Mouse (Mus musculus): ENCODE measurements around the gene Rfx8.

Rfx8 gene

DNA sequence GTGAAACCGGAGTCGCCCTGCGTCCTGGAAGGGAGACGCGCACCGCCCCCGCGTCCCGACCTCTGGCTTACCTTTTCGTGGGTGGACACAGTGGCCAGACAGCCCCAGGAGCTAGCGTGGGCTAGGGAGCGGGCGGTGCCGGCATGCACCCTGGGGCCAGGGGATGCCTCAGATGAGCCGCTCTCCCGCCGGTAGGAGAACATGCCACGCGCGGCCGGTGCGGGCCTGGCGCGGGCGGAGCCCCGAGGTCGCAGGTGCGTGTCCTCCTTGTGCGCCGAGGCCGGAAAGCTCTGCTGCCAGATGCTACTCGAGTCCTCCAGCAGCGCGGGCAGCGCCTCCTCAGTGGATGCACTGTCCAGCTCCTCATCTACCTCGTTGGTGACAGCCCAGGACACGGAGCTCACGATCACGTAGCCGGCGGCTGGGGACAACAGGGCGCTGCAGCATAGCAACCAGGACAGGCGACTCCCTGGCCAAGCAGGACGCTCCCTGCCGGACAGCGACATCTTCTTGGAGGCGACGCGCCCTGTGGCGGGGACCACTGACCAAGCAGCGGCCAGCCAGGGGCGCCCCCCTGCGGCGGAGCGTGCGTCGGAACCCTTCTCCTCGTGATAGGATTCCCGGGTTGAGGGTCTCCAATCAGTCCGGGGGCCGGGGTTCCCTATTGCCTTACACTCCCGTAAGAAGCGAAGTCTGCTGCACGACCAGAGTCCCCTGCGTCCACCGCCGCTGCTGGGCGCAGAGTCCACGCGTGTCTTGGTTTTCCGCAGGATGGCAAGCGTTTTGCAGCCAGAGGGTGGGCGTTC lies 70.2 kb downstream of the Rfx8 start:
- no peak for DNase-seq (ENCODE audit: extremely low spot score, low read depth, low spot score)

DNA sequence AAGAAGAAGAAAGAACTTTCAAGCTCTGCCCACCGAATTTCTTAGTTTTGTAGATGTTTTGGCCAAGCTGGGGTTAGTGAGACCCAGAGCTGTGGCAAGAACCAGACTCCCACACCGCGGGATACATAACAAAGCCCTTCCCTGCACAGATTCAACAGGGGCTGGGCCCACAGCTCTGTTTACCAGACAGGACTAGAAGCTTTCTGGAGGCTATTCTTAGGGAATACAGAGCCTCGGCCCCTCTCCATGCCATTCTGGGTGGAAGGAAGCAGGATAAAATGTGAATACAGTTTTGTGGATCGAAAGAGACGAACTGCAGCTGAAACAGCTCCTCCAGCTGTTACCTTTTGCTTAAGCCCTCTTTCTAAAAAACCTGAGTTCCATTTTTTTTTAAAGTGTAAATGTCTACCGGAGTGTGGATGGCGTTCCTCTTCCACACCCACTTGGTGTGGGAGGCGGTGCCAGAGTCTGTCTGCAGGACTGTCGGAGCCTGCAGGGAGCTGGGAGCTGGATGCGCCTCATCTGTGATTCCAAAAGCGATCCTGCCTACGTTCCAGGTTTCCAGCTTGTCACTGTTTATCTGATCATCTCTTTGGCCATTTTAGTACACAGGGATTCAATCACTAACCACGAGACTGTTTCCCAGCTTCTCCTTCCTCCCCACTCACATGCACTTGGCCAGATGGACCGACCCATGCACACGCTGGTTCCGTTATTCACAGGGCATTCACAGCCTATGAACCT lies 70.9 kb downstream of the Rfx8 start:
- no peak for DNase-seq (ENCODE audit: extremely low spot score, low read depth, low spot score)

DNA sequence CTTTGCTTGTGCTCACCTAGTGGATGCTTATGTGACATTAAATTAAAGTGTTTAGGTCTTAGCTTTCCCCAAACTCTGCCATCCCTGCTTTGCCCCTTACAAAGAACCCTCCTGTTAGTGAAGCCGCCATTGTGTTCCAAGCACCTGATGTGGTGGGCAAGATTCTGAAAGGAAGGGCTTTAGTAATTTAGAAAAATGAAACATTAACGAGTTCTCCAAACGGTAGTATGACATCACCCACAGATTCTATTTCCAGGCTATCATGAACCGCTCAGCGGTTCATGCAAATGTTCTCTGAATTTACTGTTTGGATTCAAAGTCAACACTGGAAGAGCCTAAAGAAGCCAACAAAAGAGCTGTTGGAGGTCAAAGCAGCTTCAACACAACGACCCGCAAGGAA lies 72.2 kb downstream of the Rfx8 start:
- no peak for DNase-seq (ENCODE audit: extremely low spot score, low read depth, low spot score)

DNA sequence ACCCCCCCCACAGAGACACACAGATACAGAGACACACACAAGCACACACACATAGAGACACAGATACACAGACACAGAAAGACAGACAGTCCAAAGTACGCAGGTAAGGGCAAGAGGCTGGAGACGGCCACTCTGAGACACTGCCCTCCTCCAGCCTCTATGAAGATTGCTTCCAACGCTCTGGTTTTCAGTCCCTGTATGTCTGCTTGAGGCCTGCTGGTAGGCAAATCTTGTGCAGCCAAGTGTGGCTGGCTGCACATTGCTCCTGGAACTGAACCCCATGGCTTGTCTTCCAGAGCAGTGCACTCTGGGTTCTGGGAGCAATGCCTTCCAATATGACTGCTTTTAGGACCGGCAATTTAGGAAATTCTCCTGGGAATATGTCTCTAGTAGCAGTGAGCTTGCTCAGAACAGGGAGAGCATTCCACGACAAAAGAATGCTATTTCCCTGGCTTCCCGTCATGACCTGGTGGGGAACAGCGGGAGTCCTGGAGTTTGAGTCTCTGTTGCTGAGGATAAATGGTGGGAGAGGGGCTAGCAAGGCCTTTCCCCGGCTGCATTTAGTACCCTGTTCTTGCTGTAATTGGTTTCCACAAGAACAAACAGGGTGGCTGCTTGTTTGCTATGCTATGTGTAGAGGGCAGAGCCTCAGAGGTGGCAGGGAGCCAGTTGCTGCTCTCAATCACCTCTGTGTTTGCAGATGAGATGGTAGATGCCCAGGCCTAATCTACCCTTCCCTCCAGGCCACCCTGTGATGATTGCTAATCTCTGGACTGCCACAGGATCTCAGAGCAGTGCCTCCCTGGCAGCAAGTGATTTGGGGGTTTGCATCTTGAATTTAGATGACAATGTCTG lies 74.7 kb downstream of the Rfx8 start:
- DNase-seq (ENCODE audit: extremely low spot score, low read depth, low spot score): no peak

DNA sequence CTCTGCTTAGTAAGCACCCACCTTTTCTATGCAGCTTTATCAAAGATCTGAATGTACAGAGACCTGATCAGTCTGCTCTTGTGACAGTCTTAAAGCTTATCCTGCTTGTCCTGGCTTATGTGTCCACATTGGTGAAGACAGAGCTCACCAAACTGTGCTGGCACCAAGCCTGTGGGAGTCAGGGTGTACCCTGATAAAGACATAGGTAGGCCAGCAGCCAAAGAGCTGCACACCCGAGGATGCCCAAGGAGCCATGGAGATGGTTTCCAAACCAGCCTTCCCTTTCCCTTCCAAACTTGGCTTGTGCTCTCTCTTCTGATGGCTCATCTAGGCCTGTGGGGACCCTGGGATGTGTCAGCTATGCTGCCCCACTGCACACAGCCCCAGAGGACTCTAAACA lies 76.5 kb downstream of the Rfx8 start:
- DNase-seq (ENCODE audit: extremely low spot score, low read depth, low spot score): no peak

DNA sequence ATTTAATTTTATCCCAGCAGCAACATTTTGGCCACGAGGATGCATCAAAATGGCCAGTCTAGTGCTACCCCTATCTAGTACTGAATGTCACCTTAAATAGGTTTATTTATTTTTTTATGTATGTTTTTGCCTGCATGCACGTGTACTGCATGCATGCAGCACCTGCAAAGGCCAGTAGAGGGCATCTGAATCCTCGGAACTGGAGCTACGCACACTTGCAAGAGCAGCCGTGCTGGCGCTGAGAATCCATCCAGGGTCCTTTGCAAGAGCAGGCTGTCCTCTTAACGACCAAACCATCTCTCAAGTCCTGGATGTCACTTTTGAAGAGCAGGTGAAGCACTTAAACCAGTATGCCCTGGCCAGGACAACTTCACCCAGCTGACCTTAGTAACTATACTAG lies 79.1 kb downstream of the Rfx8 start:
- DNase-seq (ENCODE audit: extremely low spot score, low read depth, low spot score): no peak

DNA sequence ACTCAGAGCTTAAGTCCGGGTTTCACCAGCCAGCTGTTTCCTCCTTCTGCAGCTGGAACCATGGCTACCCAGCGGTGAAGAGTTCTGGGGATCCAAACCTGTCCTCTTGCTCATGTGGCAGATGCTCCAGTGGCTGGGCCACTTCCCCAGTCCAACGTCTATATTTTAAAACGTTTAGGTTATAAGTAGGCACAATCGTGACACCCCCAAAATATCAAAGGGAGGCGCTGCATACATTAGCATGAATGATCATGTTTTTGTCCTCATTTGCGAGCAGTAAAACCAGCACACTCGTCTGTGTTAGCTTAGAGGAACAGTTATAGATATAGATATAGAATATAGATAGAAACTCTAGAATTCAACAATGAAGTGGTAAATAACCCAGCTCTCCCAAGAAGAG lies 83.7 kb downstream of the Rfx8 start:
- DNase-seq (ENCODE audit: extremely low spot score, low read depth, low spot score): no peak

DNA sequence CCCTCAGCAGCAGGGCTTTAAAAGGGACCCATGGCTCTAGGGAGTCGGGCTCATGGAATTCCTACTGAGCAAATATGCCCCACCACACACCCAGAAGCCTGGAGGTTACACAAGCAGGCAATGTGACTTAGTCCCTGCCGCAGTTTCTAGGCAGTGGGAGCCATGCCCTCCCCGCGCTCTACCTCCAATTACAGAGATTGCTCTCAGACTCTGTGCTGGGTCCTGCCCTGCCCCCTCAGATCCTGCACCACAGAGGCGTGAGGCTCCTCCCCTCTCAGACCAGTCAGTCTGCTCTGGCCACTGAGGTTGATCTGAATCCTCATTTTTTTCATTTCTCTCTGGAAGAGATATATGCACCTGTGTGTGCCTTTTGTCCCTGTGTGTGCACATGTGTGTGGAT lies 84.1 kb downstream of the Rfx8 start:
- DNase-seq (ENCODE audit: extremely low spot score, low read depth, low spot score): no peak

DNA sequence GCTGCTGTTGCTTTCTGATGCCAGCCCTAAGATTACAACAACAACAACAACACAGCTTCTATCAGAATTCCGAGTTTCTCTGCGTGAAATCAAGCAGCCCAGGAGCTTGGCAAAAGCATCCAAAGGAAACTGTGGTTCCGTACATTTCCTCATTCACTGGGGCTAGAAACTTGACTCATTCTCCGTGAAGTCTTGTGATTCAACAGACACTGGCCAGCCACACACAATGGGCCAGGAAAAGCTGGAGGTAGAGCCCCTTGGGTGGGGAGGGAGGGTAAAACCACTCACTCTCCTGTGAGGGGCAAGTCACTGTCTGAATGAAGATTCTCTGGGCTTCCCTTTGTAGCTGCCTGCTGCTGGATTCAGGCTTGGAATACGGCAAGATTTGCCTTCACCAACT lies 84.6 kb downstream of the Rfx8 start:
- DNase-seq (ENCODE audit: extremely low spot score, low read depth, low spot score): no peak

DNA sequence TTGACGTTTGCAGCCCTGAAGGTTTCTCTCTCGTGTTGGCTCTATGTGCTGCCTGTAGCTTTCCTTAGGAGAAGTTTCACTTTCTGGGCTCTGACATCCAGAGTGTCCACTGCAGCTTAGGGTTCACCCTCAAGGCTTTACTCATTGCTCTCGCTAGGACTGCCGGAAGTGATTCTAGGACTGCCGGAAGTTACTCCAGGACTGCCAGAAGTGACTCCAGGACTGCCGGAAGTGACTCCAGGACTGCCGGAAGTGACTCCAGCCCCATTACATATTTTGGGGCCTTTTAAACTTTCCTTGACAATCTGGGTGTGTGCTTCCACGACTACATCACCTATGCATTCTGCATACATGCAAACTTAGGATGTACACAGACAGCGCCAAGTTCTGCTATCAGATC lies 92.2 kb downstream of the Rfx8 start:
- no peak for DNase-seq (ENCODE audit: extremely low spot score, low read depth, low spot score)

DNA sequence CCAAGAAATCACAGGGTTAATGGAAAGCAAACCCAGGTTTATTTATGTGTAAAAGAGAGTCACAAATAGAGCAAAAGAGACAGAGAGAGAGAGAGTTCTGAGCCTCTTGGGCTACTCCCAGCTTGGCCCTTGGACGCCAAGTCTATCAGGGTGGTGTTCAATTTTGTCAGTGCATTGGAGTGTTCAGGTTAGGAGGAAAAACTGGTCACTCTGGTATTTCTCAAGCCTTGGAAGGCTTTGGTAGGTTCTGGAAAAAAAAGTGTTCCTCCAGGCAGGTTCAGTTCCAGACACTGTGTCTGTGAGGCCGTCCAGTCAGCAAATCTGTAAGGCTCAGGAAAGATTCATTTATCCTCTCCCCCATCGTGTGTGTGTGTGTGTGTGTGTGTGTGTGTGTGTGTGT lies 95.3 kb downstream of the Rfx8 start:
- DNase-seq (ENCODE audit: extremely low spot score, low read depth, low spot score): no peak

DNA sequence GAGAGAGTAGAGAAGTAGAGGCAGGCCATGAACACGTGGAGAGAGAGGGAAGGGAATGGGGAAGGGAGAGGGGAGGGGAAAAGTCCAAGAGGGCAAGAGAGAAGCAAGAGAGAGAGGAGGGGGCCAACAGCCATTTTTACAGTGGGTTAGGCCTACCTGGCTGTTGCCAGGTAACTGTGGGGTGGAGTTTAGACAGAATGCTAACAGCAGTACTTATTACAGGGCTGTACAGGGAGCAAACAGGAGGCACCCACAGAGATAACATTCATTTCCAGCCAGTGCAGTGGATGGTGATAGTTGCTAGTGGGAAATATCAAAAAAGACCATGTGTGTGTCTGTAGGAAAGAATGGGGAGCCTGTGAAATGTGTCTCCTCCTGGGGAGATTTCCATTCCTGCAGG lies 97.1 kb downstream of the Rfx8 start:
- no peak for DNase-seq (ENCODE audit: extremely low spot score, low read depth, low spot score)

DNA sequence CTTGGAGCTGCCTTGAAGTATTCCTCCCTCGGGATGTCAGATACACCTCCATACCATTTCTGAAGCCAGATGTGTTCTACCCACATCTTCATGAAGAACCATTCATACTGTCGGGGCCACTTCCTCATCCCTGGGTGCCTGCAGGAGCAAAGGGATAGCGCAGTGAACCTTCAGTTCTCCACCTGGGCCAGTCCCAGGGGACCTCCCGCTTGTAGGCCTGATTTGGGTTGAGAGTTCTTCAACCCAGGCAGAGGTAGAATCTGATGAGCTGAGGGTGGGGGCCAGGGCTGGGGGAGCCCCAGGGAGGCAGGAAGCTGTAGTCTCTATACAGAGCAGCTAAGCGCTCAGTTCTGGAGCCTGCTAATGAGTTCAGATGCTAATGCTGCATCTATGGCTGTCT lies 97.7 kb downstream of the Rfx8 start:
- DNase-seq (ENCODE audit: extremely low spot score, low read depth, low spot score): no peak

DNA sequence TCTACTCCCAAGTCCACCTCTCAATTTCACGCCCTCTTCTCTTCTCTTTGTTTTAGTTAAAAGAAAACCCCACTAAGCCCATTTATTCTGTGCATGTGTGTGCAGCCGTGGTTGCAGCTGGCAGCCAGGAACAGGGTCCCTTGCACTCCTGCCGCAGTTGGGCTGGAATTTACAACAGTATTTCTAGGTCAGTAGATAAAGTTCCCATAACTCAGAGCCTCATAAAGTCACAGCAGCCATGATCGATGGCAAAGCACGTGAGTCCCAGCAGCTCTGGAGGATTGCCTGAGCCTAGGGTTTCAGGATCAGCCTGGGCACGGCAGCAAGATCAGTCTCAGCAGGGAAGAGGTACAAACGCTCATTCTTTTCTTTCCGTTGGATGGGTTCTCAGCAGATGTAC lies 102.3 kb downstream of the Rfx8 start:
- no peak for DNase-seq (ENCODE audit: extremely low spot score, low read depth, low spot score)

DNA sequence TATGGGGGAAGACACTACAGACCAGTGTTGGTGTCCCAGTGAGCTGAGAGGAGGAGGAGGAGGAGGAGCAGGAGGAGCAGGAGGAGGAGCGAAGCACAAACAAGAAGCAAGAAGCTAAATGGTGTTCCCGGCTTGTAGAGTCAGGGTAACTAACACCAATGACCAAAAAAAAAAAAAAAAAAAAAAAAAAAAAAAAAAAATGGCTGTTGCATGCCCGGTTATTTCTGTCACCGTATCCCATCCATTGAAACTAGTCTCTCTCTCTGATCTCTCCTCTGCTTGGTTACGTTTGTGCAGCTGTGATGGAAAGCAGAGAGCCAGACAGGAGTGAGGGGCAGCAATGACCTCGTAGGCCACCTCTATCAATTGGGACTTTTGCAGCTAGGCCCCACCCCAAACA lies 105.3 kb downstream of the Rfx8 start:
- no peak for DNase-seq (ENCODE audit: extremely low spot score, low read depth, low spot score)

Measured in hindlimb bud, embryonic 11.5 days (tissue).